Mouse (Mus musculus): Measurements from ENCODE around the gene Lpin2.

The Lpin2 gene

DNA sequence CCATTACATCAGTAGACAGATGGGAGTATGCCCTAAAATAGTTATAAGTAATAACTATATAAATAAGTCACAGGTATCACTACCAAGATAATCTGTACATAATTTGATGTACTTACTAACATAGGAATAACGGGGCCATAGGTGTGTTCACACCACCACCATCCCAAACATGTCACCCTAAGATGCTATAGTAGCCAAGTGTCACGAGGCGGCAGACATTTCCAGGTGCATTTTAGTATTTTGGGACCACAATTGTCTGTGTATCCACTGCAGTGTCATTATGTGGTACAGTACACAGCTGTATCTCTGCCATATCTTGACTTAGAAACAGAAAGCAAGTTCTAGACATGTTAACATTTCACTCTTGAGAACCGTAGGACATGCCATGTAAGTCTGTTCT, 50.9 kb downstream of the Lpin2 start:
- no peak for DNase-seq (ENCODE audit: low read depth)

DNA sequence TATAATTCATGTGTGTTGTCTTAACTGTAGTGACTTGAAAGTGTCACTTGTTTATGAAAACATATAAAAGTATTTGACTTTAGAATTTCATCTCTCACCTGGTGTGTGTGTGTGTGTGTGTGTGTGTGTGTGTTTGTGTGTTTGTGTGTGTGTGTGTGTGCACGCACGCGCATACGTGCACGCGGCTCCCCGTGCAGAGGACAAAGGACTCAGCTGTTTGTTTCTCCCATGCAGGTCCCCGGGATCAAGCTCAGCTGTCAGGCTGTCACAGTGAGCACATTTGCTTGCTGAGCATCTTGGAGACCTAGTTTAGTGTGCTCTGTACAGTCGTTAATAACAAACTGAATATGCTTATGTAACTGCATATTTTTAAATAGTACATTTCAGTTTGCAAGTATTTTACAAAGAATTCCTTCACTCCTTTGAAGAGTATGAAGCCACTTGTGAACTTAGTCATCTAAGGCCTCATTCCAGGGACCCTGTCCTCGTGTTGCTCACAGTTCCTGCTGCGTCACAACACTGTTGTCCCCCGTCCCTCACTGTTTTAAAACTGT, 51.8 kb downstream of the Lpin2 start:
- DNase-seq (ENCODE audit: low read depth): no peak

DNA sequence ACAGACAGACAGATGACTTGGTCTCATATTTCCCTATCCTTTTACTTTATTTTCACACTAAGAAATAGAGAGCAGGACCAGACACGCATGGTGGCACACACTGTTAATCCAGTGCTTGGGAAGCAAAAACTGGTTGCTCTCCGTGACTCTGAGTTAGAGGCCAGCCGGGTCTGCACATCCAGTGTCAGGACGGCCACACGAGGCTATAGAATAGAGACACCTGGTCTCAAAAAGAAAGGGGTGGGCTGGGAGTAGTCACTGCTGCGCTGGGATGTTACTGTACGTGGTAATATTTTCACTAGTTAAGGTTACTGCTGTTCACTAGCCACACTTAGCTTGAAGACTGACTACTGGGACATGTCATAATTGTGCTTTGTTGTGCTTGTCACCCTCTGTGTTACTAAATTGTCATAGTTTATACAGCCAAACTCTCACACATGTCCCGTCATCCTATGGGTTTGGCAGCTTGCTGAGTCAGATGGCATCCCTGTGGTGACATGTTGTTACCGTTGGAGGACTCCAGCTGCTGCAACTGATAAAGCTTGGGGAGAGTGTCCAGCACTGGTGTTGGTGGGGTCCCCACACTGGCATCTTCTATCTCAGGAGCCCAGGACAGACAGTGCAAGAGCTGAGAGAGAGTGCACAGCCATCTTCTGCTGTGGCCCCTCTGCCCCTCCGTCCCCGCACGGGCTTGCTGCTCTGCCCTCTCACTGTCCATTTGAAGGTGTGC, 53.0 kb downstream of the Lpin2 start:
- peak; percentile 88 for DNase-seq (ENCODE audit: low read depth)

DNA sequence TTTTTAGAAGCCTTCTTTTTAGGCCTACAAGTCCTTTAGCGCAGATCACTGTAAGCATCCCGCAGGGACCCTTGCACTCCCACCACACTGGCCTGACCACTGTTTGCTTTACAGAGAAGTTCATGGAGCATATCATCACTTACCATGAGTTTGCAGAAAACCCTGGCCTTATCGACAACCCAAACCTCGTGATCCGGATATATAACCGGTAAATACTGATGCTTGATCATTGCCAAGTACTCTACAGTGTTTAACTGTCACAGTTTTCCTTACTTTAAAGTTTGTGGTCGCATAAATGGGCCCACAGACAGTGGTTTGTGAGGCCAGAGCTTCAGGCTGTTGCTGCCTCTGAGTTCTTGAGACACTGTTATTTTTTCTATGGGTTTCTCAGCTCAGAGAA, 56.1 kb downstream of the Lpin2 start:
- no peak for DNase-seq (ENCODE audit: low read depth)

DNA sequence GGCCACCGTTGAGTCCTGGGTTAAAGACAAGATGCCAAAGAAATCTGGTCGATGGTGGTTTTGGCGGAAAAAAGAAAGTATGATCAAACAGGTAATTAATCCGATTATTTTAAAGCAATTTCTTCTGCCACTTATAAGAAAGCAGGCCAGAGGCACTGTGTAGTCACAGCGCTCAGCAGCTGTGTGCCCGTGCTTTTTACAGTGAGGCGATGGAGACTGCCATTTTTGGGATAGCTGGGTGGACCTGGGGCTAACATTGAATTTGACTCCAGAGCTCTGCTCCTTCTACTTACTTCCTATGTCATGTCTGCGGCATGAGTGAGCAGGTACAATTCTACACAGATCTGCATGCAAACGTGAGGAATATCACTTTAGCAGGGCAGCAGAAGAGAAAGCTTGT, 58.5 kb downstream of the Lpin2 start:
- no peak for DNase-seq (ENCODE audit: low read depth)

DNA sequence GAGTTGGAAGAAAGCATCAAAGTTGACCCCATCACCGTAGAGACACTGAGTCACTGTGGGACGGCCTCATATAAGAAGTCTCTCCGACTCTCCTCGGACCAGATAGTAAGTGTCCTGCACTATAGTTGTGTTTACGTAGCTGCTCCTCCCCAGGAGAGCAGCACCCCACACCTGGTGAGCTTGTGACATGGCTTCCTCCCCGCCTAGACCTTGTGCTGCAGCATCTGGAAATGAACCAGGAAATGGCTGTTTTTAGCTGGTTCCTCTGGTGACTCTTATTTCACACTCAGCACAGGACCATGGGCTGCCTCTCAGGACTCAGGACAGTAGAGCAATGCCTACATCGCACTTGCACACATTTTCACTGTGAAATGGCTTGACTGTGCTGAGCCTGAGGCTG, 60.3 kb downstream of the Lpin2 start:
- DNase-seq (ENCODE audit: low read depth): no peak

DNA sequence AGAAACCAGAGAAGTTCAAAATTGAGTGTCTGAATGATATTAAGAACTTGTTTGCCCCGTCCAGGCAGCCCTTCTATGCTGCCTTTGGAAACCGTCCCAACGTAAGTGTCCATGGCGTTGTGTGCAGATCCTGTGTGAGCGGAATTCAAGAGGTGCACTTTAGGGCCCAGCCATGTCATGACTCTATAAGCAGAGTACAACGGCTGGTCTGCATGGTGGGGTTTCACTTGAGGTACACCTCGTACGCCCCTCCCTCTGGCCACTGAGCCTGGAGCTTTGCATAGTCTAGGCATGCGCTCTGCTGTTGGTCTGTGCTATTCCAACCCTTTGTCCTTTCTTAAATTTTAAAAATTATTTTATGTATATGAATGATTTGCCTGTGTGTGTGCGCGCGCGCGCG, 62.8 kb downstream of the Lpin2 start:
- DNase-seq (ENCODE audit: low read depth): no peak

DNA sequence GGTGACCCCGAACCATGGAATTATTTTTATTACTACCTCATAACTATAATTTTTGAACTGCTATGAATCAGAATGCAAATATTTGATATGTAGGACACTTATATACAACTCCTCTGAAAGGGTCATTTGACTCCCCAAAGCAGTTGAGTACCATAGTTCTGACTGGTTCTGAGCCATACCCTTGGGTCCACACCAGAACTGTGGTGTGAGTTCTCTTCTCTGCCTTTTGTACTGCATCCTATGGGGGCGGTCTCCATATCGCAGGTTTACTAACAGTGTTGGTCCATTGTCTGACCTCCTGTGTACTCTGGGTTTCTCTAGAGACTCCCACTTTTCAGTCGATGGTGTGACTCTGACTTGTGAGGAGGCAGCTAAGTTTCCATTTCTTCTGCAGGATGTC, 63.7 kb downstream of the Lpin2 start:
- DNase-seq (ENCODE audit: low read depth): no peak

DNA sequence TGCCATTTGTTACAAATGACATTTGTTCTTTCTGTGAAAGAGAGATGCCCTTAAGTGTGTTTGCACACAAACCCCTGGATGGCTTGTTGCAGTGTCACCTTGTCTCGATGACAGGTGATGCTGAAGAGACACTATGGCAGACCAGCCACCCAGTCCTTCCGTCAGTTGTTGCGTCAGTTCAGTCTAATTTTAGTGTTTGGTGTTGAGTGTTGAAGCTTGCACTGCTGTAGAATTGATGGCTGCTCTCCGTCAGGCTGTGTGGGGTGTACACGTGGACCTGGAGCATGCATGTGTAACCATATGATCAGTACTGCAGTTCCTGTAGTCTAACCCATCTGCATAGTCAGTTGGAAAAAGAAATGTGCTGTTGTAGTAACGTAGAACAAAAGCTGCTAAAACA, 66.6 kb downstream of the Lpin2 start:
- DNase-seq (ENCODE audit: low read depth): no peak

DNA sequence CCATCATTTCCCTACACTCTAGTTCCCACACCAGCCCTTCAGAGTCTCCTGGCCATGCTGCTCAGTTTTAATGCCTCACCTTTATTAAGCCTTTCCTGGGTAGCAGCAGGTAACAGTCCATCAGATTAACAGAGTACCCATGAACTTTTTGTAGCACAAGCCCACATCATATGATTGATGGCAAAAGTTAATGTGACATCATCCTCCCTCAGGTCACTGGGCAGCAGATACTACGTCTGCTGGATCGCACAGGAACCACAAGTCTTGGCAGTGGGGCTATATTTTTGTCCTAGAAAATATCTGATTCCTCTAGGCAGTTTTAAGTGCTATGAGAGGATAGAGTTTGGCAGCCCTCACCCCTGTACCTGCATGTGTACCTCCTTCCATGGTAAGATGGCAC, 67.7 kb downstream of the Lpin2 start:
- DNase-seq (ENCODE audit: low read depth): no peak

DNA sequence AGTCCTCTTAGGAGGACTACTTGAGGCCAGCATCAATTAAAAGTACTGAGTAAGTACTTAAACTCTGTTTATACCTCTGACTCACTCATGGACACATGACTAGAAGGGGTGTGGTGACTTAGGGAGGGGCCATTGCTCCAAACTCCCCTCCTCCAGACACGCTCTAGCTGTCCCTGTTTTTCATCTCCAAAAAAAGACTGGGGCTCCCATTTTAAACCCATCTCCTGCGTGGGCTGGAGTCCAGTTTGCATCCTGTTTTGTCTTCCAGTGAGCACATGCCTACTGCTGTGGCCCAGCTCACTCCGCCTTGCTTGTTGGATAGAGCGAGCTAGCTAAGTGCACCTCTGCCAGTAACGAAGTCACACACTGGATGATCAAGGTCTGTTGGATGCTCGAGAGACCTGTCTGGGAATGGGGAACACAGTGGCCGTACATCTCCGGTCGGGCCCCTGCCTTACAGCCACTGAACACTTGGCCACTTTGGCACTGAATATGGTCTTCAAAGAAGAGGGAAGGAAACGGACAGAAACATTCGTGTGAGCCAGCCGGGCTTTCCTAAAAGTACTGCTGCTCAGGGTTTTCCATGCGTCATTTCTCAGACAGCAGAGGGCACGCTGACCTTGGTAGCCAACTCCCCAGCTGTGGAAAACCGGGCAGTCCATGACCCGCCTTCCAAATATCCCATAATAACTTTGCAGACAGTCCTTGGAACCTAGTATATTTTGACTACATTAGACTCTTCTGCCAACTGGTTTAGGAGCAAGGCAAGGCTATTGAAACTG, 68.7 kb downstream of the Lpin2 start:
- DNase-seq (ENCODE audit: low read depth): no peak

DNA sequence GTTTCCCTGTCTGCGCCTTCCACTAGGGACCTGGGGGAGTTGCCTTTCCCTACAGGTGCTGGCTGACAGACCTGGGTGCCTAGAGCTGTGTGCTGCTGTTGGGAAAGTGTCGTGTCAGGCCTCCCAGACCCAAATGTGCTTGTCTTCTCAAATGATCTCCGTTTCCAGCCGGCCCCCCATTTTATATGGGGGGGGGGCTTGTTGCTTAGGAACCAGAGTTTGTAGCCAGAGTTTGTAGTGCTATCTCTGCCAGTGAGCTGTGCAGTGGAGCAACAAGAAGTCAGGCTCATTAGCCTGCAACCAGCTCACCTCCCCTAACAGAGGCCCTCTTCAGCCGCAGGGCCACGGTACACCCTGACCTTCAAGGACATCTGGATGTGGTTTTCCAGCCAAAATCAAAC, 69.2 kb downstream of the Lpin2 start:
- DNase-seq (ENCODE audit: low read depth): no peak

DNA sequence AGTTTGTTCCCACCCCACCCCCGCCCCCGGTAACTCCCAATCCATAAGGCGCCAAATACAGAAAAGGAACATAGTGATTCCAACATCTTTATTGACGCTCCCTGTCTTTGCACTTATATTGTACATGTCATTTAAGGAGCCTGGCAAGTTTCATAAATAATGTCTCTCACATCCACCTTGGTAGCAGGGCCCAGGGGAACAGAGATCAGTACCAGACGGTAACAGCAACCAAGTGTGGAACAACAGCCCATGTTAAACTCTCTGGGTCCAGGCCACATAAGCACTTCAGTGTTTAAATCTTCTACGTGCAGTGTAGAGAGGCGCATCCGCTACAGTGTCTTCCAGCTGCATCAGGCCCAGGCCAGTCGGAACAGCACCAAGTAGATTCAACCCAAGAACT, 69.7 kb downstream of the Lpin2 start:
- no peak for DNase-seq (ENCODE audit: low read depth)

DNA sequence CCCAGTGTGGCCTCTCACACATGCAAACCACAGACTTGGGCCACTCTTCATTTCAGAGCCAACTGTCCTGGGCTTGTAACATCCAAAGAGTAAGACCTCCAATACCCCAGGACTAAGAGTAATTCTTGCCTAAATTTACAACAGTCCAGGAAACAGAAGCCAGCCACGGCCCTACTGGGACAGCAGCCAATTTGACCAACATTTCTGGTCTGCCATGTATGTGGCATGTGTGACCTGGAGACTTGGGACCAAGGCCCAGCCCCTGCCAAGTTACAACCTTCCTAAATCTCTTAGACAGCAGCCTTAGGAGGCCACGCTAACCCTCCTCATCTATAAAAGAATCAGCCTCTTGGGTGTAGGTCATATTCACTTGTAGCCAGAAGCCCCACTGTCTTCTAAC, 71.0 kb downstream of the Lpin2 start:
- DNase-seq (ENCODE audit: low read depth): no peak

DNA sequence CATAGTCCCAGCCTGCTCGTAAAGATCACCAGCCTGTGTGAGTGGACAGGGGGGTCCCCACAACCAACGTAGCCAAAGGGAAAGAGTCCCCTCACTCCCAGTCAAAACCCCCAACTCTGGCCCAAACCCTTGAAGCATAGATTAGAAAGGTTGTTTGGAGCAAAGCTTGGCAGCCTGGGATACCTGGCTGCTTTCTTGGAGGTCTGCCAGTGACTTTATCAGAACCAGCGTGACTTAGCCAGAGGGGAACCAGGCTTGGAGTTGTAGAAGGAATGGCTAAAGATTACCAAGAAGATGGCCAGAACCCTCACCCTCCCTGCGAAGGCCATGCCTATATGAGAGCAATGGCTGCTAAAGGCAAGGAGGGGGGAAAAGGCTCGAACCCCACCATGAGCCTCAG, 71.7 kb downstream of the Lpin2 start:
- no peak for DNase-seq (ENCODE audit: low read depth)

DNA sequence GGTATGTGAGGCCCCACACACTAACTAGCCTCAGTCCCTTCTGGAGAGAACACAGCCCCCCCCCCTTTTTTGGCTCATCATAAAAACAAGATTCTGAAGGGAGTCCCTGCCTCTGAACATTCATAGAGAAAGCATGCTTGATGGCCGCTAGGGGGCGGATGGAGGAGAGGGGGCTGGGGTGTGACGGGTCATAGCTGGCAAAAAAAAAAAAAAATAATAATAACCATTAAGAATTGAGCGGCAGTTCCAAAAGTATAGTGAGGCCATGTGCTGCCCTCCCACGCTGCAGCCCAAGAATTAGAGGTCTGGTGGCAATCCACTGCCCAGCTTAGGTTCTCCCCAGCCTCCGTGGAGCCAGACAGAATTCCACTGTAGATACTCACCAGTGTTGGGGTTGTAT, 72.4 kb downstream of the Lpin2 start:
- DNase-seq (ENCODE audit: low read depth): peak; percentile 56

DNA sequence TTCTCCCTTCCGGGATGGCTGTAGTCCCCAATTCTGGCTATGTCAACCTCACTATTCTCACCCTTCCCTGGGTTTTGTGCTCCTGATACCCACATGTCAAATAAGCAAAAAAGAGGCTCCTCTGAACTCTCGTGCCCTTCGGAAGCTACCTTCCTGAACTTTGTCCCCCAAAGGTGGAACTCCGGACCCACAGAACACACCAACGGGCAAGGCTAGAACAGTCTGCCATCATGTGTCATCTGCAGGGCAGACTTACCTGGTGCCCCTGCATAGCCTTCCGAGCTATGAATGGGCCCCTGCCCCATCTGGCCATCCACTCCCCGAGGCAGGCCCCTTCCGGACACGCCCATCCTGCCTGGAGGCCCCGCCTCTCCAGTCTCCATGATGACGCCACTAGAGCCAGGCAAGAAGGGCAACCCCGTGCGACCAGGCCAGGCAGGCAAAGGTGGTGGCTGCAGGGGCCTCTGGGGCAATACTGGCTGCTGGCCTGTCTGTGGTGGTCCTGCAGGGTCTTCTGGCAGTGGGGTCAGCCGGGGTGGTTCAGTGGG, 73.8 kb downstream of the Lpin2 start:
- DNase-seq (ENCODE audit: low read depth): no peak

DNA sequence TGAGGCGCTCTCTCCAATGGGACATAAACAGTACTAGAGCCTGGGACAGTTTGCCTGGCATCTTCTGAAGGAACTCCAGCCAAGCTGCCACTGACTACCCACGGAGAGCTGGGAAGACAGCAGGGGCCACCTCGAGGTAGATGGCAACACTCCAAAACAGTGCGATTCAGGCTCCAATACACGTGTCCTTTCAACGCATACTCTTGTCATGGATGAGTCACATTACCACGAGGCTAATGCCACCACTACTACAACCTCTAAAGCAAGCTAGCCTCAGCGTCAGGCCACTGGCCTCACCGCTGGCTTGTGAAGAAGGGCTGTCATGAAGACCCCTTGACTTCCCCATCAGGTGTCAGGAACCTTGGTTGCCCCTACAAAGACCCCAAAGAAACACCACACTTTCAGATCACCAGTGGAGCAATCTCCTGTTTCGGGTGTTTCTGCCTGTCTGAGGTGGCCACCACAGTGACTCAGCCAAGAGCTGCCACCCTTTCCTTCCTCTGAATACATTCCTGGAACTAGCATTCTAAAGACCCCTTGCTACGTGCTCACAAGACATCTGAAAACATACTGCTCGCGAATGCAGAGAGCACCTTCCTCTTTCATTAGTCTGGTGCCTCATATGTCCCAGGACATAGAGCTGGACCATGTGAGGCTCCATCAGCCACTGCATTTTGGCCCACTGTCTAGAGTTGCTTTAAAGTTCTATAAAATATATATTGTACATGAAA, 74.6 kb downstream of the Lpin2 start:
- DNase-seq (ENCODE audit: low read depth): no peak

DNA sequence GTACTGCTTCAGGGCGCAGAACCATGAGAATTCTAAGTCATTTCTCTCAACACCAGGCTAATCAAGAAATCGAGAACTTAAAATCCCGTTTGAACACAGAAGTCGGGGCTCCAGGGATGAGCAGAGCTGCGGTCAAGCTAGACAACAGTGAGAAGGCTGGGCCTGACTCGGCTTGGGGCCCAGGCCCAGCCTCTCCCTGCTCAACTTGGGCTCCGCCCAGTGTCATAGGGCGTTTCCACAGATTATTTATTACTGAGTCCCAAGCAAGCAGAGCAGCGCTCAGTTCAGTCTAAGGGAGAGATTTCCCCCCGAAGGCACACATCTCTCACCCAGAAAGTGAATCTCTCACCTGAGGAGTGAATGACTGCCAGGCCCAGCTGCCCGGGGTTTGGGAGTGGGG, 77.4 kb downstream of the Lpin2 start:
- DNase-seq (ENCODE audit: low read depth): peak; percentile 66

DNA sequence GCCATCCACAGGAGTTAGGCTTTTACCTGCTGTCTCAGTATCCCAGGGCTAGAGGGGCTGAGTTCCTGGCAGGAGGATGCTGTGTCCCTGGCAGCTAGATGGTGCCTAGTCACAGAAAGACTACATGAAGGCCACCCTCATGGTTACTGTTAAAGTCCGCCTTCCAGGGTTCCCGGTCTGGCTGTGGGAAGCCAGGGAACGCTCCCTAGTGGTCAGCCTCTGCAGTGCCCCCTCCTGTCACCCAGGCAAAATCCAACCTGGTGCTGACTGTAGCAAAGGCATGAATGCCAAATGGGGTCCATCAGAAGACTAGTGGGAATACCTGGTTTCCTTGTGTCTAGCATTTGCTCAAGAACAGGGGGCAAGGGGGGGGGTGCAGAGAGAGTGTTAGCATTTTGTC, 78.3 kb downstream of the Lpin2 start:
- DNase-seq (ENCODE audit: low read depth): no peak

DNA sequence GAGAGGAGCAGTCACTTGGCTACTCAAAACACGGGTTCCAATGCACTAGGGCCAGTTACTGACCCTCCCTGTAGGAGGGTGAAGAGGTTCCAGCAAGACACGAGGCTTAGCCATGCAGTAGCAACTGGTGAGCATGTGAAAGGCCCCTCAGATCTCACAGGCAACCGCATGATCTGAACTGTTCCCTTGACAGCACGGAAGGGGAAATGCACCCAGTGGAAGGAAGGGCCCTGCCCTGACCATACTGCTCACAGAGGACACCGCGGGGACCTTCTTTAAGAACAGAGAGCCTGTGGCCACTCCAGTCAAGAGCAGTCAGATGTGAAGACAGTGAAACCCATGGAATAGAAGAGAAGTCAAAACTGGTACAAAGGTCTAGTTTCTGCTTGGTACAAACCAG, 80.8 kb downstream of the Lpin2 start:
- DNase-seq (ENCODE audit: low read depth): no peak

DNA sequence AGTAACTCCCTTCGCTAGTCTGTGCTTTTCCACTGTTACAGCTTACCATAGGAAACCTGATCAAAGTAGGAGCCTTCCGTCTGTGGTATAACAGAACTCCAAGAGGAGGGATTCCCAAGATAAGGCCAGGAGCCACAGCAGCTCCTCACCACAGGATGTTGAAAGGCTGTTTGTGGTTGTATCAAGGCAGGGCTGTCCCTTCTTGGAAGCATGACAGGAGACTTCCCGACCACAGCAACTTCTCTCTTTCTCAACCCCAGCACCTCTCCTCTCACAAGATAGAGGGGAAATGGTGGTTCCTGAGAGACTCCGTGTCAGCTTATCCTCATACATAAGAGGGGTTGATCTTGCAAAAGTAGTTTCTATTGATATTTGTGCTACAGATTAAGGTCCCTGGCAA, 82.4 kb downstream of the Lpin2 start:
- no peak for DNase-seq (ENCODE audit: low read depth)
